Mouse (Mus musculus) stomach, postnatal 0 days (tissue): ENCODE data around the gene Idi2.
"Not testable (repeated sequence)": the region's sequence is repeated elsewhere in the genome, so short reads cannot be mapped to it uniquely, and the experiment has no call there.

Experiments
- CTCF ChIP-seq: IDR thresholded peaks from 2 replicates; pipeline ENCODE4 v1.5.1; 2016; ENCODE audit warnings: antibody characterized with exemption, low read depth, mild to moderate bottlenecking, moderate library complexity
- EP300 ChIP-seq: optimal IDR thresholded peaks from 2 replicates; pipeline ENCODE3; 2016; ENCODE audit warnings: antibody characterized with exemption

GRCm38 (mm10) chr13:8948131-8948530 is 4.5 kb upstream of the Idi2 start, which contains the start of gene Gm9745:
- TF ChIP-seq CTCF, EP300: not testable (repeated sequence)
